ENCODE assay signal across 14 mouse cellular contexts in genomic region chr2:170864043-170864442, GRCm38 (mm10).
A peak's percentile ranks its signal among the peaks of the same experiment; 100 is the strongest.
DNase-seq lines count a peak whose midpoint lies in the region; ATAC-seq and TF ChIP-seq lines count a peak whose summit lies in the region.
"Had no signal": no experiment of that assay in that cellular context is flagged by ENCODE, and none has a peak within 500 bp of the region (broad histone marks: within the 10 kb centered on the region; RNA-seq: fewer than 3 reads in every experiment).

No protein-coding gene starts in this region.

- DNase-seq in cerebellum, postnatal 10 days = peak; percentile 55 to 66
- no peak for DNase-seq in cerebellum, adult 11-12 months
- DNase-seq in kidney, postnatal 10 days = peak; percentile 32
- DNase-seq in retina, postnatal 1 day = peak; percentile 28
- no peak for DNase-seq in retina, embryonic 14.5 days (ENCODE audit: low spot score)
- DNase-seq in stomach, postnatal 0 days (ENCODE audit: low spot score) = no peak
- no peak for DNase-seq in layer of hippocampus, adult 8-10 months (ENCODE audit: low spot score in 2 of 2)
- DNase-seq: gastrocnemius, postnatal 25 days; thymus, postnatal 36 days had no signal

- TF ChIP-seq CTCF in stomach, postnatal 0 days (IDR thresholded peaks at IDR 0.05; ENCODE audit: low read depth) = peak; percentile 59

- H3K4me3 ChIP-seq in kidney, embryonic 16.5 days (ENCODE audit: low read length) = no peak overlapping the region
- H3K4me3 ChIP-seq in stomach, postnatal 0 days (ENCODE audit: low read depth, low read length) = no peak overlapping the region
- H3K4me3 ChIP-seq: embryonic facial prominence, embryonic 10.5 days; forebrain, embryonic 10.5 days; limb, embryonic 15.5 days had no signal

- H3K9ac ChIP-seq in kidney, embryonic 16.5 days (replicated peaks; ENCODE audit: low read length) = no peak overlapping the region
- H3K9ac ChIP-seq in stomach, postnatal 0 days (ENCODE audit: low read length) = no peak overlapping the region
- H3K9ac ChIP-seq: limb, embryonic 15.5 days had no signal

- H3K36me3 ChIP-seq in kidney, embryonic 16.5 days (ENCODE audit: insufficient read depth, low read length) = no peaks in the 10 kb centered on the region
- H3K36me3 ChIP-seq in stomach, postnatal 0 days (ENCODE audit: control insufficient read depth, insufficient read depth, low read length) = no peaks in the 10 kb centered on the region
- H3K36me3 ChIP-seq: embryonic facial prominence, embryonic 10.5 days; forebrain, embryonic 10.5 days; limb, embryonic 15.5 days had no signal

- 85% methylated on average over 5 of the region's 5 CpGs for WGBS in kidney, embryonic 16.5 days
- WGBS in stomach, postnatal 0 days = 90% methylated on average over 5 of the region's 5 CpGs

- no peak for ATAC-seq in kidney, embryonic 16.5 days (ENCODE audit: low FRiP score, low TSS enrichment)
- no peak for ATAC-seq in stomach, postnatal 0 days (ENCODE audit: low FRiP score, low TSS enrichment)

- no peaks in the 10 kb centered on the region for H3K27me3 ChIP-seq in kidney, embryonic 16.5 days (ENCODE audit: insufficient read depth, low read length)
- no peaks in the 10 kb centered on the region for H3K27me3 ChIP-seq in stomach, postnatal 0 days (ENCODE audit: control insufficient read depth, insufficient read depth, low read length)
- H3K27me3 ChIP-seq: limb, embryonic 15.5 days; megakaryocyte, embryonic 14.5 days had no signal

- H3K4me2 ChIP-seq in kidney, embryonic 16.5 days (replicated peaks; ENCODE audit: low read depth, low read length) = no peak overlapping the region
- H3K4me2 ChIP-seq in stomach, postnatal 0 days (replicated peaks; ENCODE audit: low read depth) = no peak overlapping the region
- H3K4me2 ChIP-seq: limb, embryonic 15.5 days had no signal

- no peak overlapping the region for H3K27ac ChIP-seq in kidney, embryonic 16.5 days (ENCODE audit: low read length)
- no peak overlapping the region for H3K27ac ChIP-seq in stomach, postnatal 0 days (replicated peaks)
- H3K27ac ChIP-seq: embryonic facial prominence, embryonic 10.5 days; forebrain, embryonic 10.5 days; limb, embryonic 15.5 days had no signal

- no peak for TF ChIP-seq EP300 in stomach, postnatal 0 days (optimal IDR thresholded peaks at IDR 0.05)

- H3K9me3 ChIP-seq in kidney, embryonic 16.5 days (ENCODE audit: low read length) = no peaks in the 10 kb centered on the region
- no peaks in the 10 kb centered on the region for H3K9me3 ChIP-seq in stomach, postnatal 0 days (ENCODE audit: control insufficient read depth, low read length)
- H3K9me3 ChIP-seq: embryonic facial prominence, embryonic 10.5 days; forebrain, embryonic 10.5 days; limb, embryonic 15.5 days had no signal

- no peaks in the 10 kb centered on the region for H3K4me1 ChIP-seq in kidney, embryonic 16.5 days (ENCODE audit: insufficient read depth, low read length)
- H3K4me1 ChIP-seq in stomach, postnatal 0 days (replicated peaks; ENCODE audit: control insufficient read depth, insufficient read depth) = no peaks in the 10 kb centered on the region
- H3K4me1 ChIP-seq: embryonic facial prominence, embryonic 10.5 days; limb, embryonic 15.5 days; megakaryocyte, embryonic 14.5 days had no signal

Comparison
In these comparisons a context has a peak if more than half of its experiments do, and no peak if none do; other contexts are left out.
1. DNase-seq: peak in cerebellum, postnatal 10 days (2 of 2), kidney, postnatal 10 days (single experiment) and retina, postnatal 1 day (single experiment); none in cerebellum, adult 11-12 months (single experiment), retina, embryonic 14.5 days (single experiment), stomach, postnatal 0 days (single experiment) and layer of hippocampus, adult 8-10 months (0 of 2).